ENCODE assay signal across 11 mouse cellular contexts in the genomic region with DNA sequence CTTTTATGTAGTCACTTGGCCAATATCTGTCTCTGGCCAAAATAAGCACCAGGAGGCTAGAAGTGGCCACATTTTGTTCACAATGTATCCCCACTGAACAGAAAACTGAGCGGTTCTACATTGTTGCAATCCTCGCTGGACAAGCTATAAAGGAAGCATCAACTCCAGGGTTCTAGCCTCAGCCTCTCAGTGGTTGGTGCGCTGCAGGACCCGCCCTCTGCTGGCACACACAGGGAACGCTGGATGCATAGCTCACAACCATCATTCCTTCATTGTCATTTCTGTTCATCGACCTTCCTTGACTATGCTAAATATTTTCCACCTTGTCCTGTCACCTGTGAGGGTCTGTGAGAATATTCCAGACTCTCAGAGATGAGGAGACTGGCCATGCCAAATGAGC.
A peak's percentile ranks its signal among the peaks of the same experiment; 100 is the strongest.
DNase-seq lines count a peak whose midpoint lies in the region; ATAC-seq and TF ChIP-seq lines count a peak whose summit lies in the region.
"Had no signal": no experiment of that assay in that cellular context is flagged by ENCODE, and none has a peak within 500 bp of the region (broad histone marks: within the 10 kb centered on the region; RNA-seq: fewer than 3 reads in every experiment).

No protein-coding gene starts in this region.

- no peak overlapping the region for H3K9ac ChIP-seq in heart, embryonic 11.5 days (ENCODE audit: low read depth, low read length)
- no peak overlapping the region for H3K9ac ChIP-seq in midbrain, postnatal 0 days (replicated peaks; ENCODE audit: low read length, poor library complexity, severe bottlenecking)
- no peak overlapping the region for H3K9ac ChIP-seq in midbrain, embryonic 13.5 days (replicated peaks)
- H3K9ac ChIP-seq in limb, embryonic 11.5 days (ENCODE audit: low read length): no peak overlapping the region
- H3K9ac ChIP-seq: embryonic facial prominence, embryonic 13.5 days; midbrain, embryonic 12.5 days had no signal

- H3K9me3 ChIP-seq in heart, embryonic 11.5 days (replicated peaks; ENCODE audit: control insufficient read depth, low read length): no peaks in the 10 kb centered on the region
- H3K9me3 ChIP-seq in midbrain, postnatal 0 days (ENCODE audit: low read length): no peaks in the 10 kb centered on the region
- H3K9me3 ChIP-seq in midbrain, embryonic 13.5 days: no peaks in the 10 kb centered on the region
- no peaks in the 10 kb centered on the region for H3K9me3 ChIP-seq in limb, embryonic 11.5 days (ENCODE audit: control insufficient read depth, low read length)
- H3K9me3 ChIP-seq: embryonic facial prominence, embryonic 13.5 days; midbrain, embryonic 12.5 days had no signal

- no peak overlapping the region for H3K4me3 ChIP-seq in heart, embryonic 11.5 days (ENCODE audit: low read depth, low read length)
- H3K4me3 ChIP-seq in midbrain, postnatal 0 days (ENCODE audit: low read depth, low read length): no peak overlapping the region
- no peak overlapping the region for H3K4me3 ChIP-seq in midbrain, embryonic 13.5 days (replicated peaks)
- no peak overlapping the region for H3K4me3 ChIP-seq in limb, embryonic 11.5 days (ENCODE audit: low read depth, low read length)
- H3K4me3 ChIP-seq: embryonic facial prominence, embryonic 13.5 days; midbrain, embryonic 12.5 days had no signal

- no peak for DNase-seq in heart, postnatal 4 days
- DNase-seq in midbrain, postnatal 0 days (ENCODE audit: low spot score): no peak
- DNase-seq in limb, embryonic 11.5 days (ENCODE audit: low spot score): no peak
- DNase-seq in cerebellum, postnatal 36 days: no peak
- DNase-seq in layer of hippocampus, adult 9-10 months (ENCODE audit: low spot score): no peak
- no peak for DNase-seq in frontal cortex, adult 2 months (ENCODE audit: extremely low spot score in 1 of 2, low spot score in 1 of 2)
- DNase-seq: thymus, postnatal 36 days had no signal

- H3K27me3 ChIP-seq in heart, embryonic 11.5 days (ENCODE audit: control insufficient read depth, insufficient read depth, low read length): no peaks in the 10 kb centered on the region
- peaks cover 11% of the 10 kb centered on the region; the same call in 1 of the 2 replicates for H3K27me3 ChIP-seq in midbrain, postnatal 0 days (ENCODE audit: insufficient read depth, low read length)
- H3K27me3 ChIP-seq in midbrain, embryonic 13.5 days: peaks cover 17% of the 10 kb centered on the region
- no peaks in the 10 kb centered on the region for H3K27me3 ChIP-seq in limb, embryonic 11.5 days (ENCODE audit: control insufficient read depth, insufficient read depth, low read length)
- H3K27me3 ChIP-seq: embryonic facial prominence, embryonic 13.5 days had no signal

- H3K4me2 ChIP-seq in heart, embryonic 11.5 days: no peak overlapping the region
- no peak overlapping the region for H3K4me2 ChIP-seq in midbrain, postnatal 0 days (ENCODE audit: low read depth, low read length, poor library complexity, severe bottlenecking)
- H3K4me2 ChIP-seq in midbrain, embryonic 13.5 days (replicated peaks): no peak overlapping the region
- no peak overlapping the region for H3K4me2 ChIP-seq in limb, embryonic 11.5 days (ENCODE audit: low read depth, severe bottlenecking)
- H3K4me2 ChIP-seq: embryonic facial prominence, embryonic 13.5 days; midbrain, embryonic 12.5 days had no signal

- 0 out of 2 replicates have a peak overlapping the region, but pooled peaks have one; percentile 75 for H3K27ac ChIP-seq in heart, embryonic 11.5 days (ENCODE audit: low read depth, low read length)
- H3K27ac ChIP-seq in midbrain, postnatal 0 days (ENCODE audit: low read depth, low read length): no peak overlapping the region
- H3K27ac ChIP-seq in midbrain, embryonic 13.5 days: no peak overlapping the region
- peak overlapping the region; percentile 71 for H3K27ac ChIP-seq in limb, embryonic 11.5 days (replicated peaks; ENCODE audit: low read depth, low read length)
- H3K27ac ChIP-seq: midbrain, embryonic 12.5 days had no signal

- 71% methylated on average over 6 of the region's 6 CpGs for WGBS in heart, embryonic 11.5 days (ENCODE audit: insufficient replicate concordance)
- 75% methylated on average over 6 of the region's 6 CpGs for WGBS in midbrain, postnatal 0 days
- WGBS in midbrain, embryonic 13.5 days: 68% methylated on average over 6 of the region's 6 CpGs
- 73% methylated on average over 6 of the region's 6 CpGs for WGBS in limb, embryonic 11.5 days

- TF ChIP-seq CTCF in midbrain, postnatal 0 days (IDR thresholded peaks at IDR 0.05): peak; percentile 53

- H3K36me3 ChIP-seq in heart, embryonic 11.5 days (ENCODE audit: control insufficient read depth, insufficient read depth, low read length): no peaks in the 10 kb centered on the region
- no peaks in the 10 kb centered on the region for H3K36me3 ChIP-seq in midbrain, postnatal 0 days (ENCODE audit: insufficient read depth, low read length)
- no peaks in the 10 kb centered on the region for H3K36me3 ChIP-seq in midbrain, embryonic 13.5 days
- H3K36me3 ChIP-seq in limb, embryonic 11.5 days (ENCODE audit: control insufficient read depth, insufficient read depth, low read length): no peaks in the 10 kb centered on the region
- H3K36me3 ChIP-seq: embryonic facial prominence, embryonic 13.5 days; midbrain, embryonic 12.5 days had no signal

- ATAC-seq in heart, embryonic 11.5 days (replicated peaks; ENCODE audit: insufficient number of reproducible peaks, low FRiP score, low TSS enrichment): no peak
- ATAC-seq in midbrain, postnatal 0 days (ENCODE audit: low FRiP score): no peak
- no peak for ATAC-seq in midbrain, embryonic 13.5 days
- ATAC-seq in limb, embryonic 11.5 days (ENCODE audit: insufficient number of reproducible peaks, low FRiP score, low TSS enrichment, low read depth): no peak

- peaks cover 16% of the 10 kb centered on the region for H3K4me1 ChIP-seq in heart, embryonic 11.5 days (ENCODE audit: control insufficient read depth, insufficient read depth, low read length)
- no peaks in the 10 kb centered on the region for H3K4me1 ChIP-seq in midbrain, postnatal 0 days (ENCODE audit: insufficient read depth, low read length)
- 0 out of 2 replicates have a peak, but pooled peaks cover 2% of the 10 kb centered on the region for H3K4me1 ChIP-seq in midbrain, embryonic 13.5 days (replicated peaks)
- peaks cover 33% of the 10 kb centered on the region for H3K4me1 ChIP-seq in limb, embryonic 11.5 days (ENCODE audit: control insufficient read depth, insufficient read depth, low read length)

Comparison
In these comparisons a context has a peak if more than half of its experiments do, and no peak if none do; other contexts are left out.
1. H3K27ac ChIP-seq: peak in heart, embryonic 11.5 days (single experiment) and limb, embryonic 11.5 days (single experiment); none in midbrain, postnatal 0 days (single experiment) and midbrain, embryonic 13.5 days (single experiment).